Mouse (Mus musculus) myocyte (in vitro differentiated cells): ENCODE data around the gene Emid1.

Source experiments
- CEBPB ChIP-seq: IDR thresholded peaks from 2 replicates; pipeline ENCODE4 v1.6.1; 2011; ENCODE audit warnings: mild to moderate bottlenecking, moderate library complexity; ENCODE audit not compliant: poor library complexity, insufficient read depth, severe bottlenecking
- E2F4 ChIP-seq: IDR thresholded peaks from one replicate; pipeline ENCODE4 v1.6.1; 2011; ENCODE audit warnings: mild to moderate bottlenecking, control low read depth, moderate library complexity; ENCODE audit not compliant: insufficient read depth
- MAX ChIP-seq: IDR thresholded peaks from one replicate; pipeline ENCODE4 v1.6.1; 2011; ENCODE audit warnings: low read depth, mild to moderate bottlenecking, control low read depth
- MYOD1 ChIP-seq, 3 experiments: IDR thresholded peaks; one replicate each; pipeline ENCODE4 v1.6.1; 2011; ENCODE audit warnings: control low read depth in 2 of 3, low read depth in 2 of 3, mild to moderate bottlenecking in 2 of 3, moderate library complexity in 1 of 3; ENCODE audit not compliant: insufficient read length in 2 of 3, control insufficient read depth in 1 of 3
- MYOG ChIP-seq, 3 experiments: IDR thresholded peaks; one replicate each; pipeline ENCODE4 v1.6.1; 2011; ENCODE audit warnings: control low read depth in 2 of 3, low read depth in 2 of 3, mild to moderate bottlenecking in 2 of 3; ENCODE audit not compliant: insufficient read length in 2 of 3, control insufficient read depth in 1 of 3, insufficient read depth in 1 of 3
- POLR2A ChIP-seq: IDR thresholded peaks from one replicate; pipeline ENCODE4 v1.6.1; 2011; ENCODE audit warnings: low read depth, mild to moderate bottlenecking, control low read depth, moderate library complexity; ENCODE audit not compliant: insufficient read length
- TCF12 ChIP-seq: IDR thresholded peaks from one replicate; pipeline ENCODE4 v1.6.1; 2011; ENCODE audit warnings: mild to moderate bottlenecking, control low read depth; ENCODE audit not compliant: poor library complexity, insufficient read depth, severe bottlenecking
- USF1 ChIP-seq: IDR thresholded peaks from one replicate; pipeline ENCODE4 v1.6.1; 2011; ENCODE audit warnings: low read depth, mild to moderate bottlenecking, control low read depth, moderate library complexity

- peak in 2 of 3 experiments; percentile 53 to 81 for TF ChIP-seq MYOD1 (IDR thresholded peaks at IDR 0.05; ENCODE audit: control insufficient read depth in 1 of 3, insufficient read length in 2 of 3, low read depth in 2 of 3)
- TF ChIP-seq POLR2A, result no peak
- TF ChIP-seq USF1, result no peak
- no peak for TF ChIP-seq E2F4
- no peak for TF ChIP-seq MAX
- no peak for TF ChIP-seq CEBPB
- TF ChIP-seq TCF12, result no peak
- peak in 1 of 3 experiments; percentile 60 for TF ChIP-seq MYOG (IDR thresholded peaks at IDR 0.05; ENCODE audit: control insufficient read depth in 1 of 3, insufficient read depth in 1 of 3, insufficient read length in 2 of 3, low read depth in 2 of 3)
Measured at GRCm38 (mm10) chr11:5193576-5193881, 41.5 kb upstream of the Emid1 start.
